Mouse (Mus musculus) kidney, adult 11 months (tissue): Measurements from ENCODE around the gene Clasrp.

ENCODE experiments used
- DNase-seq: peaks from one replicate; pipeline ENCODE4 v3.0.0; 2022

The Clasrp gene

GRCm38 (mm10) chr7:19603849-19604605 is at the start of gene Clasrp:
TSS of gene Clasrp (minus strand) at chr7:19604486.
- DNase-seq = peak; percentile 96

GRCm38 (mm10) chr7:19652614-19653013 is 48.3 kb upstream of the Clasrp start:
- DNase-seq = no peak

- DNase-seq = peak; percentile 24
Observed at GRCm38 (mm10) chr7:19651063-19651786, 46.9 kb upstream of the Clasrp start.

GRCm38 (mm10) chr7:19641223-19641622 is 36.9 kb upstream of the Clasrp start:
- no peak for DNase-seq

- DNase-seq = no peak
Observed at GRCm38 (mm10) chr7:19635074-19635827, 31.0 kb upstream of the Clasrp start.

GRCm38 (mm10) chr7:19634591-19634990 is 30.3 kb upstream of the Clasrp start:
- no peak for DNase-seq

- DNase-seq = no peak
Observed at GRCm38 (mm10) chr7:19633855-19634254, 29.6 kb upstream of the Clasrp start.

- DNase-seq = no peak
Observed at GRCm38 (mm10) chr7:19633197-19633596, 28.9 kb upstream of the Clasrp start.

GRCm38 (mm10) chr7:19632720-19633119 is 28.4 kb upstream of the Clasrp start:
- DNase-seq = no peak

GRCm38 (mm10) chr7:19632275-19632674 is 28.0 kb upstream of the Clasrp start:
- DNase-seq = no peak

GRCm38 (mm10) chr7:19629361-19629734 is 25.1 kb upstream of the Clasrp start, which contains the start of gene Relb:
TSS of gene Relb (minus strand) at chr7:19629438.
- DNase-seq = peak; percentile 83

- DNase-seq = peak; percentile 99
Observed at GRCm38 (mm10) chr7:19628536-19629360, 24.5 kb upstream of the Clasrp start.

- no peak for DNase-seq
Observed at GRCm38 (mm10) chr7:19628192-19628535, 23.9 kb upstream of the Clasrp start.

GRCm38 (mm10) chr7:19627721-19628120 is 23.4 kb upstream of the Clasrp start:
- peak; percentile 23 for DNase-seq

GRCm38 (mm10) chr7:19623433-19623832 is 19.1 kb upstream of the Clasrp start:
- DNase-seq = no peak

- no peak for DNase-seq
Observed at GRCm38 (mm10) chr7:19622241-19622640, 18.0 kb upstream of the Clasrp start.

- no peak for DNase-seq
Observed at GRCm38 (mm10) chr7:19620811-19621210, 16.5 kb upstream of the Clasrp start.

- DNase-seq = peak; percentile 70
Observed at GRCm38 (mm10) chr7:19619004-19619801, 14.9 kb upstream of the Clasrp start.

GRCm38 (mm10) chr7:19615036-19615577 is 10.8 kb upstream of the Clasrp start:
- no peak for DNase-seq

GRCm38 (mm10) chr7:19610969-19611368 is 6.7 kb upstream of the Clasrp start:
- no peak for DNase-seq

GRCm38 (mm10) chr7:19609641-19610332 is 5.5 kb upstream of the Clasrp start:
- DNase-seq = peak; percentile 41
